Mouse (Mus musculus) heart, embryonic 14.5 days (tissue): ENCODE measurements at regions not wholly inside any gene's neighbourhood (a gene's known extent, or its start where the extent isn't known, plus 50 kb on each side); places are given as distances from the start of the nearest gene placed in this dataset.

ENCODE experiments used
- ATAC-seq: fragments of 200-750 bp; cut with Nextera tagmentation; 2 replicates; pipeline ENCODE4 v1.8.0; 2017; ENCODE audit warnings: low read depth, moderate TSS enrichment; ENCODE audit not compliant: insufficient number of reproducible peaks, insufficient read depth, low FRiP score
- H3K27ac ChIP-seq, 2 experiments: fragments of 200-500 bp in 1 of 2; fragments of 300-500 bp in 1 of 2; sonication (generic) in 1 of 2; replicated peaks in 1 of 2; 2 replicates each; pipeline ENCODE4 v1.5.1; 2012 to 2014; ENCODE audit warnings: low read depth in 2 of 2, low read length in 2 of 2, control low read depth in 1 of 2, mild to moderate bottlenecking in 1 of 2, mixed read lengths in 1 of 2; ENCODE audit not compliant: control insufficient read depth in 1 of 2, insufficient read depth in 1 of 2
- H3K27me3 ChIP-seq: fragments of 300-500 bp; sonication (generic); 2 replicates; pipeline ENCODE4 v1.6.1; 2014; ENCODE audit warnings: mild to moderate bottlenecking, low read length, control low read depth; ENCODE audit not compliant: control insufficient read depth, insufficient read depth
- H3K36me3 ChIP-seq: fragments of 300-500 bp; sonication (generic); 2 replicates; pipeline ENCODE4 v1.6.1; 2014; ENCODE audit warnings: mild to moderate bottlenecking, control low read depth, low read length, mixed read lengths; ENCODE audit not compliant: control insufficient read depth, insufficient read depth
- H3K4me1 ChIP-seq, 2 experiments: fragments of 200-500 bp in 1 of 2; fragments of 300-500 bp in 1 of 2; sonication (generic) in 1 of 2; 2 replicates each; pipeline ENCODE4 v1.6.1; 2012 to 2014; ENCODE audit warnings: low read length in 2 of 2, control low read depth in 1 of 2, mixed read lengths in 1 of 2; ENCODE audit not compliant: control insufficient read depth in 2 of 2, insufficient read depth in 2 of 2
- H3K4me2 ChIP-seq: fragments of 300-500 bp; sonication (generic); 2 replicates; pipeline ENCODE4 v1.6.1; 2014; ENCODE audit warnings: mild to moderate bottlenecking, low read length
- H3K4me3 ChIP-seq, 2 experiments: fragments of 200-500 bp in 1 of 2; fragments of 300-500 bp in 1 of 2; sonication (generic) in 1 of 2; 2 replicates each; pipeline ENCODE4 v1.5.1; 2012 to 2014; ENCODE audit warnings: low read length in 2 of 2, mild to moderate bottlenecking in 2 of 2, control low read depth in 1 of 2, low read depth in 1 of 2, moderate library complexity in 1 of 2; ENCODE audit not compliant: control insufficient read depth in 1 of 2, insufficient read depth in 1 of 2
- H3K9ac ChIP-seq: fragments of 300-500 bp; sonication (generic); 2 replicates; pipeline ENCODE4 v1.6.1; 2014; ENCODE audit warnings: mild to moderate bottlenecking, low read length
- H3K9me3 ChIP-seq: fragments of 300-500 bp; sonication (generic); 2 replicates; pipeline ENCODE4 v1.6.1; 2016; ENCODE audit warnings: low read length, control low read depth; ENCODE audit not compliant: control insufficient read depth
- WGBS: fragments of 180-500 bp; shearing (Covaris S2); extraction: QIAGEN DNeasy Blood & Tissue Kit; methylation state at CpG from one replicate; pipeline ENCODE4 v1.1.7; 2014; 5-methylcytosine and 5-hydroxymethylcytosine counted together

DNA sequence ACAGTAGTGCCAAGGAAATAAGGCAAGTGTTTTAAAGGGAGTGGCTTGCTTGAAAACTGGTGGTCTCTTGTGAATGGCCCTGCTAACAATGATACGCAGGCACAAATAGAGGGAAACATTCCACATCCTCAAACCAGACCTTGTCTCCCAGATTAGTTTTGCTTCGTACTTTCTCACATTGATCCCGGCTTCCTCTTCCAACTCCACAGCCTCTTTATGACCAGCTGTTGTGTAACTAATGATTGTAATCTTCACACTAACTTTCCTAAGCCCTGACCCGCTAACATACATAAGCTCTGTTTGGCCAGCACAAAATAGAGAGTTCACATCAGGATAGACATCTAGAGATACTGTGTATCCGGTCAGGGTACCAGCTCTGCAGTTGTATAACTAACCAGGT, 116.3 kb upstream of the Arhgap28 start:
- WGBS: 72% methylated on average over 5 of the region's 5 CpGs
- Histone ChIP-seq H3K9ac (no peak overlapping the region), H3K27me3 (no peaks in the 10 kb centered on the region), H3K9me3 (no peaks in the 10 kb centered on the region), H3K27ac (no peak overlapping the region), H3K4me2 (no peak overlapping the region), H3K4me1 (no peaks in the 10 kb centered on the region), H3K36me3 (no peaks in the 10 kb centered on the region), H3K4me3 (no peak overlapping the region)
- no peak for ATAC-seq

DNA sequence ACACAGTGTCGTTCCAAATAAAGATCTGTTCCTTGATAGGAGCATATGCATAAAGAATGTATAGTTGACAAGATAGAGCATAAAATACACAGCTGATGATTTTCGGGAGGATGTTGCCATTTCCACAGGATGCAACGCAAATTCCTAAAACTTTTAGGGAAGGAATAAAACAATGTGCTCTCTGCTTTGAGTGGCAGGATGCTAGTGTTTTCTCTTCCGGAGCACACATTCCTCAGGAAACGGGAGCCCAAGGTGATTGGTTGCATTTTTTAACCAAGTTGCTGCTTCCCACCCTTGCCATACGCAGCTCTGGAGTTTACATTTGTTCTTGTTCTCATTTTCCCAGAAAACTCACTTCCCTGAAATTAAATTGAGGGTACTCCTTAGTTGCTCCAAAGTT, 116.8 kb upstream of the Arhgap28 start:
- H3K4me2 ChIP-seq: no peak overlapping the region
- ATAC-seq: no peak
- H3K9me3 ChIP-seq: no peaks in the 10 kb centered on the region
- H3K4me3 ChIP-seq: no peak overlapping the region
- H3K9ac ChIP-seq: no peak overlapping the region
- no peaks in the 10 kb centered on the region for H3K27me3 ChIP-seq
- no peaks in the 10 kb centered on the region for H3K36me3 ChIP-seq
- no peaks in the 10 kb centered on the region for H3K4me1 ChIP-seq
- WGBS: 61% methylated on average over 6 of the region's 6 CpGs
- no peak overlapping the region for H3K27ac ChIP-seq

DNA sequence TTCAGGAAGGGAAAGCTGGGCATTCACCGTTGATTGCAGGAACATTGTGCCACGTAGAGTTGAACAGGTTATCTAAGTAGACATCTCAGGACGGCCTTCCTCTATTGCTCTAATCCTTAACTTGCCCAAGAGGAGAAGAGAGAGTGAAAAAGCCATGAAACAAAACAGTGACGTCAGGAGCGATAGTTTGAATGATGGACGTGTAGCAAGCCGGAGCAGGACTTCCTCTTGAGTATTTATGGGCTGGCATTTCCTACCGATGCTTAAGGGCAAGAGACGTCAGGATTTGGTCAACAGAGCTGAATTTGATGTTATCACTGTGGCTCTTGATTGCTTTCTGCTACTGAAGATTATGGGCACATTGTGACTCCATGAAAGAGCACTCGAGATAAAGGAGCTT, 130.5 kb upstream of the Arhgap28 start:
- Histone ChIP-seq H3K9ac (no peak overlapping the region), H3K4me3 (no peak overlapping the region), H3K27me3 (no peaks in the 10 kb centered on the region), H3K4me1 (peaks cover 5 to 6% of the 10 kb centered on the region in 2 experiments; a peak in 3 of 4 replicates), H3K36me3 (no peaks in the 10 kb centered on the region), H3K9me3 (no peaks in the 10 kb centered on the region), H3K4me2 (no peak overlapping the region), H3K27ac (no peak overlapping the region)
- ATAC-seq: no peak
- 40% methylated on average over 10 of the region's 10 CpGs for WGBS

DNA sequence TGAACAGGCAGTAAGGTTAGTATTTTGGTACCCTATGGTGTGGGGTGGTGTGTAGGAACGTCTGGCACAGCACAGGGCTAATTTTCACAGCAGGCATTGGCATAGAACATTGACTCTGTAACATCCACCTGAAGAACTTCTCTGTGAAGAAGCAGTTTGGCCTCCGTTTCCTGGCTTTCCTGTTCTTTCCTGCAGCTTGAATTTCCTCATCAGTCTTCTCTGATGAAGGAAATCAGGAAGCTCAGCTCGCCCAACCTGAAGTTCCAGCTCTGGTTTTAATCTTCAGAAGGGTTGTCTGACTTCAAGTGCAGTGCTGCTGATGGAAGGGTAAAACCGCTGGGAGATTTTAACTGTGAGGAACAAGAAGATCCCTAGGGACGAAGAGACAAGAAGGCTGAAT, 131.5 kb upstream of the Arhgap28 start:
- no peak overlapping the region for H3K27ac ChIP-seq
- no peak overlapping the region for H3K9ac ChIP-seq
- no peaks in the 10 kb centered on the region for H3K27me3 ChIP-seq
- H3K4me3 ChIP-seq: no peak overlapping the region
- WGBS: 42% methylated on average over 5 of the region's 5 CpGs
- ATAC-seq: no peak
- peaks cover 2 to 6% of the 10 kb centered on the region in 2 experiments; a peak in 3 of 4 replicates for H3K4me1 ChIP-seq
- no peaks in the 10 kb centered on the region for H3K36me3 ChIP-seq
- H3K4me2 ChIP-seq: no peak overlapping the region
- H3K9me3 ChIP-seq: no peaks in the 10 kb centered on the region

DNA sequence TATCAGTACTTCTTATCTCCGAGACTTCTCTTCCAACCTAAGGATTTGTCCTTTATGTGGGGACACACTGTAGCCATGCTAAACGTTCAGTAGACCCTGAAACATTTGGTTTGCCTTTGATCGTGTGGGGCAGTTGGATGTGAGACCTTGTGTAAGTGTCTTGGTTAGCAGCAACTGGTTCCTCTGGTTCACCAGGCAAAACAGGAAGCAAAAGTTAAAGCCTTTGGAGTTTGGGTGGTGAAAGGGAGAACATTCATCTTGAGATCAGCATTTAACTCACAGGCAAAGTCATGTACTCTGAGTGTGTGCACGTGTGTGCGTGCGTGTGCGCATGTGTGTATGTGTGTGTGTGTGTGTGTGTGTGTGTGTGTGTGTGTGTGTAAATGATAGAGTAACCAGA, 130.3 kb upstream of the L3mbtl4 start:
- Histone ChIP-seq H3K27ac (no peak overlapping the region), H3K36me3 (no peaks in the 10 kb centered on the region), H3K27me3 (no peaks in the 10 kb centered on the region), H3K4me2 (no peak overlapping the region), H3K9ac (no peak overlapping the region), H3K4me1 (no peaks in the 10 kb centered on the region), H3K9me3 (no peaks in the 10 kb centered on the region), H3K4me3 (no peak overlapping the region)
- WGBS: 81% methylated on average over 7 of the region's 7 CpGs
- no peak for ATAC-seq

DNA sequence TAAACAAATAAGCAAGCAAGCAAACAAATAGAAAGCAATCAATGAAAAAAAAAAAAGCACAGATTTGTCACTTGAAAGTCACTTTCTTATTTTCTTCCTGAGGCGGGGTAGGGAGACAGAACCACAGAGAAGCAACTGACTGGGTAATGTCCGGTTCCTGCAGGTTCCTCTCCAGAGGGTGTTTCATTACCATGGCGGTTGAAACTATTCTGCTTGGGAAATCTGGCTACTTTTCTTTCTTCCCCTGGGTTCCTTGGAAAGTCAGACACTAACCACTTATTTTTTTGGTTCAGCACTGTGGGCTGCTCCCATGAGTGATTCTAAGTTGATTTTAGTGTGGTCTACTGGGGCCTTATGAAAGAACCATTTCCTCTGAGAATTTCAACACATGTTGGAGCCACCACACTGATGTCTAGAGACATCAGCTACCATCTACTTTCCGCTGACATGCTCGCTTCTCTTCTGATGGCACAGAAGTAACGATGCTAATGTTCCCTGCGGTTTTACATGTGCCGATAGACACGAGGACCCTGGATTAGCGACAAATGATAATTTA, 124.3 kb upstream of the L3mbtl4 start:
- Histone ChIP-seq H3K36me3 (no peaks in the 10 kb centered on the region), H3K9ac (no peak overlapping the region), H3K4me3 (no peak overlapping the region), H3K27me3 (no peaks in the 10 kb centered on the region), H3K4me2 (no peak overlapping the region), H3K9me3 (no peaks in the 10 kb centered on the region), H3K4me1 (no peaks in the 10 kb centered on the region), H3K27ac (no peak overlapping the region)
- no peak for ATAC-seq
- 85% methylated on average over 10 of the region's 10 CpGs for WGBS

DNA sequence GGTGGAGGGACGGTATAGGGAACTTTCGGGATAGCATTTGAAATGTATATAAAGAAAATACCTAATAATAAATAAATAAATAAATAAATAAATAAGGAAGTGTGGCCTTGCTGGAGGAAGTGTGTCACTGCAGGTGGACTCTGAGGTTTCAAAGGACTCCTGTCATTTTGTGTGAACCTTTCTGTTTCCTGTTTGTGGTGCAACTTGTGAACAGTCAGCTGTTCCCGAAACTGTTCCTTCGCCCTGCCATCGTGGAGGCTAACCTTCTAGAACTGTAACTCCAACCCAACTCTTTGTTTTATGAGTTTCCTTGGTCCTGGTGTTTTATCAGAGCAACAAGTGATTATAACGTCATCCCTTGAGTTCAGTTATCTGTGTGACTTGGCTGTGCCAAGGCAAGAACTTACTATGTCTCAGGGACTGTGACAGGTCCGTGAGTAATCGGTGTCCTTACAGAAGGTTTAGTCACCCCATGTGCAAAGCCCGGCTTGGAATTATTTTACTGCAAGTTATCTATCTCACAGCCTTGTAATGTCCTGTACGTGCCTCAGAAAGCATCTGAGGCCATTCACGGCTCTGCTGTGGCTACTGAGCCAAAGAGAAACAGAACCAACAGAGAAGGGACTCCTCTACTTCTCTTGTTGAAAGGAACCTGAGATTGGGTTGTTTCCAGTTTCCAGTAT, 121.0 kb upstream of the L3mbtl4 start:
- no peak overlapping the region for H3K4me2 ChIP-seq
- no peak overlapping the region for H3K4me3 ChIP-seq
- no peaks in the 10 kb centered on the region for H3K36me3 ChIP-seq
- no peaks in the 10 kb centered on the region; a peak in 2 of 4 replicates for H3K4me1 ChIP-seq
- H3K9ac ChIP-seq: no peak overlapping the region
- H3K9me3 ChIP-seq: no peaks in the 10 kb centered on the region
- ATAC-seq: no peak
- H3K27me3 ChIP-seq: no peaks in the 10 kb centered on the region
- 66% methylated on average over 11 of the region's 11 CpGs for WGBS
- H3K27ac ChIP-seq: no peak overlapping the region

DNA sequence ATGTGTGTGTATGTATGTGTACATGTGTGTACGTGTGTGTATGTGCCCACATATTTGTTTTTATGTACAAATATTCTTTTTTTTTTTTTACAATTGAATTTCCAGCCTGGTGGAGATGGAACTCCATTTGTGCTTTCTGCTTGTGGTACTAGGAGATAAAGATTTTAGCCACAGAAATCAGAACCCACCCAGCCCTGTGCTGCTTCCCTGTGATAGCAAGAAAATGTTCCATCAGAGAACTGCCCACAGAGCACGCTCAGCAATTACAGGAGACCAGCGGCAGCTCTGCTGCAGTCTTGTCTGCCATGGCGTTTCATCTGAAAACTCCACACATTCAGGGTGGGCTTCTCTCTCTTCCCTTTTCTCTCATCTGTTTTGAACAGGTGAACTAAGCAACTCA, 118.7 kb upstream of the L3mbtl4 start:
- ATAC-seq: no peak
- Histone ChIP-seq H3K27me3 (0 out of 2 replicates have a peak, but pooled peaks cover 3% of the 10 kb centered on the region), H3K9me3 (no peaks in the 10 kb centered on the region), H3K4me3 (no peak overlapping the region), H3K9ac (no peak overlapping the region), H3K4me2 (no peak overlapping the region), H3K4me1 (no peaks in the 10 kb centered on the region; a peak in 2 of 4 replicates), H3K36me3 (no peaks in the 10 kb centered on the region), H3K27ac (no peak overlapping the region; a peak in 1 of 4 replicates)
- WGBS: 64% methylated on average over 4 of the region's 4 CpGs
